Mouse (Mus musculus) embryo, embryonic 10 days (tissue): ENCODE results near the gene Ssr1.

Experiments used
- DNase-seq: peaks from one replicate; pipeline ENCODE4 v3.0.0-alpha.2; 2015; ENCODE audit warnings: low spot score

Ssr1 gene

DNA sequence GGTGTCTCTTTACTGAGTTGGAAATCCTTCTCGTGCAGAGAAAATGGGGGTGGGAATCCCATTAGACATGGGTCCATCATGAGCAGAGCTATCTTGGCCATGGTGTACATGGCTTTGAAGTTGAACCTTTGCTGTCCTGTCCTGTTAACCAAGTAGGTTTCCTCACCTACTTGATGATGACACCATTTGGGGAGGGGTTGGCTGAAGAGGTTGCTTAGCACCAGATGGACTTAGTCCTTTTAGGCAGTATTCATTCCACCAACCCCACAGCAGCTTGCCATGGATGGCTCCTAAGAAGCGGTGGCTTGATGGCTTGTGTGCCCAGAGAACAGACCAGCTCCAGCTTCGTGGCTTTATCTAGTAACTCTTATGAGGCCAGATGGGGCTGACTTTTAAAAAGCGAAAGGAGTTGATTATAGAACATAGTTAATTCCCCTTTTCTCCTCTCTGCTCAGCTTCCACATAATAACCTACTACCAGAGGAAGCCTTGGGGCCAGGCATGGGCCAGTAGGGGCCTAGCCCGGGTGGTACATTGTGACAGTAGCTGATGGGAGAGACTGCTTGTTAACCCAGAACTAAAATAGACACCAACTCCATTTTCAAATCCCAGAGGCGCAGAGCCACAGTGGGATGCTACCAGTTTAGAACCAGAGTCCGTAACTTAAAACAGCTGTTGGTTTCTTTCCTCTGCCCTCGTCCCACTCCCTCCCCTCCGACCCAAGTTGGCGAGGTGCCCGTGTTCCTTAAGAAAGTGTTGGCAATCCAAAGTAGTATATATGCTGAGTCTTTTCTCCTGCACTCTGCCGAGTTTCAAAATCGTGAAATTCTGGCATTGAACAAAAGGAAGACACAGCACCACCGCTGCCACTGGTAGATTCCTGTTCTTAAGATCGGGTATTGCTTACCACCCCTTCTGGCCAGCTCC, 75.4 kb downstream of the Ssr1 start:
- no peak for DNase-seq
